In the genomic region with DNA sequence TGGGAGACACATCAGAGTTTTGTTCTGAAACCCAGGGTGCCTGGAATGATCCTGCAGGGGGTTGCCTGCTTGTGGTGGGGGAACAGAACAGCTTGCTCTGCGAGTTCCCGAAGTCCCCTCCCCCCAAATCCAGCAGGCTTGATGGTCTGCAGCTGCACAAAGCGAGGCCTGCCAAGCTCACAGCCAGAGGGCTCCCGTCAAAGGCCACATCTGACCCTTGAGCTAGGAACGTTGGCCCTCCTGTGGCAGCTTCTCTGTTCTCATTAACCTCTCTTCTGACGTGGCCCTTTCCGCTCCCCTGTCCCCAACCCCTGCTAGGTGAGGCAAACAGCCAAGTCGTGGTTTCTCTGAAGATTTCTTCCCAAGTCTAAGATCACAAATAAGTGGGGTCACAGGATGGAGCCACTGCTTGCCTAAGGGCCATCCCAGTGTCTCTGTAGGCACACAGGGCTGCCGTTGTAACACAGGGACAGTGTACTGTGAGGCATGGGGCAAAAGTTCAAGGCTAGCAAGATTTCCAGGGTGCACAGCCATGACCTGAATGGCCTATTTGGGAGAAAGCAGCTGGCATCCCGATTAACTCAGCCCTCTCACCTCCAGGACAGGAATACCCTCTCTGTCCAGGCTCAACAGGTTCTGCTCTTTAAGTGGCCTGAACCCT, we compare ENCODE assay signal across 8 mouse cellular contexts. TPM values are rescaled to one million over a fixed set of nuclear protein-coding genes. Genes with fewer than 3 reads are reported as not detected.
DNase-seq lines count a peak whose midpoint lies in the region; ATAC-seq lines count a peak whose summit lies in the region.

No protein-coding gene starts in this region.

- DNase-seq in heart, postnatal 4 days = peak; percentile 36
- no peak for DNase-seq in heart, adult 18-20 months
- peak; percentile 67 for DNase-seq in embryonic facial prominence, embryonic 11.5 days (ENCODE audit: low spot score)
- peak; percentile 60 to 83 for DNase-seq in lung, postnatal 4 days
- no peak for DNase-seq in testis, postnatal 10 days (ENCODE audit: low spot score)
- no peak for DNase-seq in gastrocnemius, postnatal 10 days

- no peaks in the 10 kb centered on the region for H3K9me3 ChIP-seq in embryonic facial prominence, embryonic 11.5 days (replicated peaks; ENCODE audit: control insufficient read depth, low read length)
- H3K9me3 ChIP-seq in kidney, embryonic 16.5 days (ENCODE audit: low read length) = no peaks in the 10 kb centered on the region

- H3K27ac ChIP-seq in embryonic facial prominence, embryonic 11.5 days (replicated peaks; ENCODE audit: low read depth, low read length) = no peak overlapping the region
- no peak overlapping the region for H3K27ac ChIP-seq in kidney, embryonic 16.5 days (ENCODE audit: low read length)

- H3K4me3 ChIP-seq in embryonic facial prominence, embryonic 11.5 days (ENCODE audit: low read depth, low read length) = no peak overlapping the region
- no peak overlapping the region for H3K4me3 ChIP-seq in kidney, embryonic 16.5 days (ENCODE audit: low read length)

- H3K4me2 ChIP-seq in embryonic facial prominence, embryonic 11.5 days (ENCODE audit: low read depth, low read length) = no peak overlapping the region
- H3K4me2 ChIP-seq in kidney, embryonic 16.5 days (replicated peaks; ENCODE audit: low read depth, low read length) = no peak overlapping the region

- H3K4me1 ChIP-seq in embryonic facial prominence, embryonic 11.5 days (ENCODE audit: control insufficient read depth, insufficient read depth, low read length) = no peaks in the 10 kb centered on the region
- peaks cover 15% of the 10 kb centered on the region for H3K4me1 ChIP-seq in kidney, embryonic 16.5 days (ENCODE audit: insufficient read depth, low read length)

- no peak for ATAC-seq in embryonic facial prominence, embryonic 11.5 days (replicated peaks; ENCODE audit: insufficient number of reproducible peaks, low FRiP score, low TSS enrichment, low read depth)
- peak; percentile 44 for ATAC-seq in kidney, embryonic 16.5 days (ENCODE audit: low FRiP score, low TSS enrichment)
- ATAC-seq in monocyte, adult 5-6 weeks (replicated peaks; ENCODE audit: insufficient number of reproducible peaks, low FRiP score, low TSS enrichment, poor library complexity, severe bottlenecking) = no peak

- H3K36me3 ChIP-seq in embryonic facial prominence, embryonic 11.5 days (replicated peaks; ENCODE audit: control insufficient read depth, insufficient read depth, low read depth, low read length) = no peaks in the 10 kb centered on the region
- H3K36me3 ChIP-seq in kidney, embryonic 16.5 days (ENCODE audit: insufficient read depth, low read length) = no peaks in the 10 kb centered on the region

- 6% methylated on average over 10 of the region's 10 CpGs for WGBS in embryonic facial prominence, embryonic 11.5 days
- 13% methylated on average over 10 of the region's 10 CpGs for WGBS in kidney, embryonic 16.5 days

- no peaks in the 10 kb centered on the region for H3K27me3 ChIP-seq in embryonic facial prominence, embryonic 11.5 days (ENCODE audit: control insufficient read depth, insufficient read depth, low read length)
- H3K27me3 ChIP-seq in kidney, embryonic 16.5 days (ENCODE audit: insufficient read depth, low read length) = no peaks in the 10 kb centered on the region

- no peak overlapping the region for H3K9ac ChIP-seq in embryonic facial prominence, embryonic 11.5 days (replicated peaks; ENCODE audit: low read length)
- no peak overlapping the region for H3K9ac ChIP-seq in kidney, embryonic 16.5 days (replicated peaks; ENCODE audit: low read length)

RNA-seq across cellular contexts. Expression of a gene that starts 12.9 kb away (rescaled TPM):
- under 1 TPM; 0.27 to 0.29 TPM for total RNA-seq in heart, postnatal 4 days (2021)
- not detected for total RNA-seq in heart, adult 18-20 months (2021)
- polyA plus RNA-seq in embryonic facial prominence, embryonic 11.5 days (2014; fragmentation: Nextera tagmentation; extraction: Ambion mirVana) = not detected in 2 replicates
- polyA plus RNA-seq in kidney, embryonic 16.5 days (2015; fragmentation: Nextera tagmentation; extraction: Ambion mirVana) = 0.78 and 0.99 TPM in 2 replicates
- under 1 TPM; 0.40 to 0.59 TPM for total RNA-seq in gastrocnemius, postnatal 10 days (2021)
- 7.1 to 8.9 TPM (median 7.4 TPM) in 3 replicates for total RNA-seq in monocyte, adult 5-6 weeks (2017)

RNA-seq across cellular contexts. Expression of a gene that starts 30.0 kb away (rescaled TPM):
- 1 to 10 TPM; 3.7 to 4.7 TPM for total RNA-seq in heart, postnatal 4 days (2021)
- under 1 TPM; 0.21 to 0.35 TPM for total RNA-seq in heart, adult 18-20 months (2021)
- polyA plus RNA-seq in embryonic facial prominence, embryonic 11.5 days (2014; fragmentation: Nextera tagmentation; extraction: Ambion mirVana) = 0.91 and 1.5 TPM in 2 replicates
- 33.3 and 35.1 TPM in 2 replicates for polyA plus RNA-seq in kidney, embryonic 16.5 days (2015; fragmentation: Nextera tagmentation; extraction: Ambion mirVana)
- total RNA-seq in gastrocnemius, postnatal 10 days (2021) = 1 to 10 TPM; 6.6 to 7.0 TPM
- total RNA-seq in monocyte, adult 5-6 weeks (2017) = 0.53 to 3.7 TPM (median 0.87 TPM) in 3 replicates

Comparison
In these comparisons a context has a peak if more than half of its experiments do, and no peak if none do; other contexts are left out.
1. DNase-seq: peak in heart, postnatal 4 days (single experiment), embryonic facial prominence, embryonic 11.5 days (single experiment) and lung, postnatal 4 days (2 of 2); none in heart, adult 18-20 months (0 of 2), testis, postnatal 10 days (single experiment) and gastrocnemius, postnatal 10 days (single experiment).